Mouse (Mus musculus) gastrocnemius, postnatal 14 days (tissue): Measurements from ENCODE around the gene Btf3. TPM values are rescaled to one million over a fixed set of nuclear protein-coding genes. Genes with fewer than 3 reads are reported as not detected.

Source experiments
- DNase-seq: peaks from one replicate; pipeline ENCODE4 v3.0.0; 2021; ENCODE audit warnings: mixed read lengths
- intact Hi-C: fragments of 180-260 bp; cut with DNase I; formaldehyde crosslinking; loops from one replicate; pipeline ENCODE4 v1.15.1; 2025; ENCODE audit warnings: low total_unique reads
- long read RNA-seq, 2 experiments: library from polyadenylated mRNA; stranded (forward); transcript quantifications; one replicate each; pipeline ENCODE4 v2.0.0; 2021
- total RNA-seq, 2 experiments: library from RNA; stranded (reverse); gene quantifications; 2 replicates each; pipeline ENCODE4 v1.2.3; 2021

The Btf3 gene
- 100 to 1,000 TPM; 243 to 260 TPM for total RNA-seq
- long read RNA-seq, experiment 1, transcript Btf3-201 (6 exons, 1,091 nt): minor isoform, 5 of 140 reads
- long read RNA-seq, experiment 1, transcript Btf3-205 (6 exons, 888 nt): major isoform, 131 of 140 reads
- long read RNA-seq, experiment 1, partial matches to known transcripts: 2 of 140 reads
- long read RNA-seq, experiment 1, other reads (novel, unspliced or antisense): 1 of 140 reads
- long read RNA-seq, experiment 2, transcript Btf3-205 (6 exons, 888 nt): major isoform, 157 of 165 reads
- long read RNA-seq, experiment 2, transcript Btf3-201 (6 exons, 1,091 nt): minor isoform, 5 of 165 reads
- long read RNA-seq, experiment 2, partial matches to known transcripts: 3 of 165 reads
- long read RNA-seq, experiment 2, other reads (novel, unspliced or antisense): 0 of 165 reads

GRCm38 (mm10) chr13:98316480-98317245 is at the start of gene Btf3:
Gene Btf3, minus strand, starts transcription at chr13:98317006.
- intact Hi-C loops: no loop called here
- DNase-seq: peak; percentile 94

GRCm38 (mm10) chr13:98365766-98366421 is 49.1 kb upstream of the Btf3 start:
- DNase-seq: peak; percentile 3
- intact Hi-C loops: no loop called here

GRCm38 (mm10) chr13:98365081-98365480 is 48.3 kb upstream of the Btf3 start:
- intact Hi-C loops: no loop called here
- DNase-seq: no peak

- intact Hi-C loops: no loop called here
Measured at GRCm38 (mm10) chr13:98363046-98363445, 46.2 kb upstream of the Btf3 start.

GRCm38 (mm10) chr13:98361161-98361560 is 44.4 kb upstream of the Btf3 start:
- DNase-seq: no peak
- intact Hi-C loops: no loop called here

More at GRCm38 (mm10) chr13:98363046-98363445, 46.2 kb upstream of the Btf3 start:
- no peak for DNase-seq

- intact Hi-C loops: no loop called here
- DNase-seq: no peak
Measured at GRCm38 (mm10) chr13:98360391-98360790, 43.6 kb upstream of the Btf3 start.

GRCm38 (mm10) chr13:98359337-98359736 is 42.5 kb upstream of the Btf3 start:
- intact Hi-C loops: loop anchor here (10.0 kb wide), 2 partner anchors 145 to 225 kb away; no protein-coding TSS in a partner anchor
- DNase-seq: no peak

GRCm38 (mm10) chr13:98358424-98359181 is 41.8 kb upstream of the Btf3 start:
- DNase-seq: no peak
- intact Hi-C loops: loop anchor here (10.0 kb wide), 2 partner anchors 146 to 226 kb away; no protein-coding TSS in a partner anchor

GRCm38 (mm10) chr13:98357433-98358423 is 40.9 kb upstream of the Btf3 start:
- intact Hi-C loops: loop anchor here (10.0 kb wide), 2 partner anchors 147 to 227 kb away; no protein-coding TSS in a partner anchor
- DNase-seq: no peak

GRCm38 (mm10) chr13:98356973-98357425 is 40.2 kb upstream of the Btf3 start:
- DNase-seq: no peak
- intact Hi-C loops: loop anchor here (10.0 kb wide), 2 partner anchors 148 to 228 kb away; no protein-coding TSS in a partner anchor

GRCm38 (mm10) chr13:98356176-98356972 is 39.6 kb upstream of the Btf3 start:
- intact Hi-C loops: loop anchor here (10.0 kb wide), 2 partner anchors 148 to 228 kb away; no protein-coding TSS in a partner anchor
- no peak for DNase-seq

- intact Hi-C loops: loop anchor here (10.0 kb wide), 2 partner anchors 149 to 229 kb away; no protein-coding TSS in a partner anchor
Measured at GRCm38 (mm10) chr13:98355559-98356111, 38.8 kb upstream of the Btf3 start.

GRCm38 (mm10) chr13:98354871-98355558 is 38.2 kb upstream of the Btf3 start:
- DNase-seq: peak; percentile 12

More at GRCm38 (mm10) chr13:98355559-98356111, 38.8 kb upstream of the Btf3 start:
- peak; percentile 18 for DNase-seq

GRCm38 (mm10) chr13:98354090-98354801 is 37.4 kb upstream of the Btf3 start, which contains the start of gene Foxd1:
Gene Foxd1, plus strand, starts transcription at chr13:98354242.
- intact Hi-C loops: loop anchor here (10.0 kb wide), 2 partner anchors 151 to 231 kb away; no protein-coding TSS in a partner anchor
- DNase-seq: peak; percentile 19

More at GRCm38 (mm10) chr13:98354871-98355558, 38.2 kb upstream of the Btf3 start:
- intact Hi-C loops: loop anchor here (10.0 kb wide), 2 partner anchors 150 to 230 kb away; no protein-coding TSS in a partner anchor

GRCm38 (mm10) chr13:98353709-98354089 is 36.9 kb upstream of the Btf3 start:
- no peak for DNase-seq
- intact Hi-C loops: loop anchor here (10.0 kb wide), 2 partner anchors 151 to 231 kb away; no protein-coding TSS in a partner anchor
